Mouse (Mus musculus): ENCODE data around the gene Fam20b. TPM values are rescaled to one million over a fixed set of nuclear protein-coding genes. Genes with fewer than 3 reads are reported as not detected.

Gene Fam20b
- polyA plus RNA-seq, 1 experiment from 2014 or later: 30.5 TPM

DNA sequence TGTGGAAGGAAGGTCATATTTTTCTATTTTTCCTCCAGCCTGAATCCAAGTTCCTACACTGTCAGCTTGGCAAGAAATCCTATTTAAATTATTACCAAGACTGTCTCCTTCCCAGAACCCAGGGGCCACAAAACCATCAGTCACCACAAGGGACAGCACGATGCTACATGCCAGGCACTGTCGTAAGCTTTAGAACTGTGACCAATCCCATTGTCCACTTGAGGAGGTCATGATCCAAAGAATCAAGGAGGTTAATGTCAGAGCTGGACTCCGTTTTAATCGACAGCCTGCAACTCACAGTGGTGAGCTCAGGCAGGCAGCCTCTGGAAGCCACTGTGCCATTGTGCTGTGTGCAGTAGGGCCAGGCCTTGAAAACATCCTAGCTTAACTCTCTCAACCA lies 39.4 kb upstream of the Fam20b start:
- no peak for ATAC-seq (replicated peaks; ENCODE audit: low FRiP score, low read depth)

DNA sequence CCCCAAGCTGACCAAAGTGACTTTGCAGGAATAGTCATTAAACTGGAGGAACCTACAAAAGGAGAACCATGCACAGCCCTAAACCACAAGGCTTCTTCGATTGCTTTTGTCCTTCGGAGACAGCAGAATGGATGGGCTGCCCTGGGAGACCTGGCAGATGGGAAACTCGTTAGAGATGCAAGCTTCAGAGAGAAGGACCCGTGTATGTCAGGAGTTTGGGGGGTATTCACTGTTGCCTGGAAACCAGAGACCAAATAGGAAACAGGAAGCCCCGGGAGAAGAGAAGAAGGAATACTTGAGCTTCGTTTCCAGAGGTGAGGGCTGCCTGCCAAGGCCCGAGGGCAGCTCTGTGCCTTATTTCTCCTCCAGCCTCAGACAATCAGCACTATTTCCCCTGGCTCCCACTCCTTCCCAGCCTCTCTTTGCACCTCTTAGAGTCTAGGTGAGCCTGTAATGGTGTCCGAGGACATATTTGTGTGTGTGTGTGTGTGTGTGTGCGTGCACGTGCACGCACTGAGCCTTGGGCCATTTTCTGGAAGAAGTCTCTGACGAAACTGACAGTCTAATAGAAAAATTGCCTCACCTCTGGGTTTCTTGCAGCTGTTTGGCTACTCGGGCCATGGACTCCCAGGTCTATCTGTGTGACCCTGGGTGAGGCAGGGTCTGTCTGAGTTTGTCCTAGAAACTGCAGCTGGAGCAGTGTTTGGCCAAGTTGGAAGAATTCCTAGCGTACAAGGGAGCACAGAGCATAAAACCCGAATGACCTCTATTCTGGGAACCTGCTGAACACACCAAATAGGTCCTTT lies 35.9 kb upstream of the Fam20b start:
- DNase-seq (ENCODE audit: low spot score) (peak; percentile 61), ATAC-seq (replicated peaks; ENCODE audit: low FRiP score, low read depth) (no peak)
- WGBS: 41% methylated on average over 15 of the region's 15 CpGs
- no peak overlapping the region for H3K4me3 ChIP-seq (replicated peaks; ENCODE audit: low read depth, low read length)
- no peaks in the 10 kb centered on the region for H3K9me3 ChIP-seq (replicated peaks; ENCODE audit: low read length)
- H3K4me2 ChIP-seq (ENCODE audit: low read length): no peak overlapping the region
- H3K9ac ChIP-seq (ENCODE audit: low read depth, low read length): no peak overlapping the region
- no peaks in the 10 kb centered on the region for H3K27me3 ChIP-seq (ENCODE audit: insufficient read depth, low read length)
- H3K36me3 ChIP-seq (ENCODE audit: insufficient read depth, low read length): no peaks in the 10 kb centered on the region
- no peak for TF ChIP-seq CTCF (IDR thresholded peaks at IDR 0.05; ENCODE audit: low read depth)
- H3K4me1 ChIP-seq (replicated peaks; ENCODE audit: insufficient read depth, low read length): peaks cover 12% of the 10 kb centered on the region
- H3K27ac ChIP-seq: no peak overlapping the region

More for the DNA sequence above, 39.4 kb upstream of the Fam20b start:
- DNase-seq (ENCODE audit: low spot score): no peak
- Histone ChIP-seq H3K4me1 (replicated peaks; ENCODE audit: insufficient read depth, low read length) (peaks cover 6% of the 10 kb centered on the region; the same call in 1 of the 2 replicates), H3K4me2 (ENCODE audit: low read length) (no peak overlapping the region), H3K27me3 (ENCODE audit: insufficient read depth, low read length) (no peaks in the 10 kb centered on the region), H3K36me3 (ENCODE audit: insufficient read depth, low read length) (no peaks in the 10 kb centered on the region), H3K9me3 (replicated peaks; ENCODE audit: low read length) (no peaks in the 10 kb centered on the region), H3K9ac (ENCODE audit: low read depth, low read length) (no peak overlapping the region), H3K4me3 (replicated peaks; ENCODE audit: low read depth, low read length) (no peak overlapping the region), H3K27ac (no peak overlapping the region)
- TF ChIP-seq CTCF (IDR thresholded peaks at IDR 0.05; ENCODE audit: low read depth): peak; percentile 13; the same call in 1 of the 2 replicates
- 36% methylated on average over 4 of the region's 4 CpGs for WGBS

DNA sequence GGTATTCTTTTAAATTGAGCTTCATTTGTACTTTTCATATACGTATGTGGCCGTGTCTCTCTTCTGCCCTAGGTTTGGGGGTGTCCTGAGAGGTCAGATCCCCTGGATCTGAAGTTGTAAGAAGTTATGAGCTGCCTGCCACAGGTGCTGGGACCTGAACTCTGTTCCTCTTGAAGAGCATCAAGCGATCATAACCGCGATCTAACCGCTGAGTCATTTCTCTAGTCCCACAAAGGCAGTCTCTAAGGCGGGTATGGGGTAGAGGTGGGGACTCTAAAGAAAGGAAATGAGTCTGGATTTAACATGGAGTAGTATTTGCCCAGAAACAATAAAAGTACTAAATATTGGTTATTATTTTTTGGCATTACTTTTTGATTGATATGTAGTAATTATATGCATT lies 34.1 kb upstream of the Fam20b start:
- Histone ChIP-seq H3K27me3 (ENCODE audit: insufficient read depth, low read length) (no peaks in the 10 kb centered on the region), H3K4me3 (replicated peaks; ENCODE audit: low read depth, low read length) (no peak overlapping the region), H3K27ac (no peak overlapping the region), H3K9ac (ENCODE audit: low read depth, low read length) (no peak overlapping the region), H3K4me1 (replicated peaks; ENCODE audit: insufficient read depth, low read length) (peaks cover 12% of the 10 kb centered on the region), H3K36me3 (ENCODE audit: insufficient read depth, low read length) (no peaks in the 10 kb centered on the region), H3K9me3 (replicated peaks; ENCODE audit: low read length) (no peaks in the 10 kb centered on the region), H3K4me2 (ENCODE audit: low read length) (no peak overlapping the region)
- 95% methylated on average over 7 of the region's 7 CpGs for WGBS
- TF ChIP-seq CTCF (IDR thresholded peaks at IDR 0.05; ENCODE audit: low read depth): no peak
- no peak for ATAC-seq (replicated peaks; ENCODE audit: low FRiP score, low read depth)
- DNase-seq (ENCODE audit: low spot score): no peak

DNA sequence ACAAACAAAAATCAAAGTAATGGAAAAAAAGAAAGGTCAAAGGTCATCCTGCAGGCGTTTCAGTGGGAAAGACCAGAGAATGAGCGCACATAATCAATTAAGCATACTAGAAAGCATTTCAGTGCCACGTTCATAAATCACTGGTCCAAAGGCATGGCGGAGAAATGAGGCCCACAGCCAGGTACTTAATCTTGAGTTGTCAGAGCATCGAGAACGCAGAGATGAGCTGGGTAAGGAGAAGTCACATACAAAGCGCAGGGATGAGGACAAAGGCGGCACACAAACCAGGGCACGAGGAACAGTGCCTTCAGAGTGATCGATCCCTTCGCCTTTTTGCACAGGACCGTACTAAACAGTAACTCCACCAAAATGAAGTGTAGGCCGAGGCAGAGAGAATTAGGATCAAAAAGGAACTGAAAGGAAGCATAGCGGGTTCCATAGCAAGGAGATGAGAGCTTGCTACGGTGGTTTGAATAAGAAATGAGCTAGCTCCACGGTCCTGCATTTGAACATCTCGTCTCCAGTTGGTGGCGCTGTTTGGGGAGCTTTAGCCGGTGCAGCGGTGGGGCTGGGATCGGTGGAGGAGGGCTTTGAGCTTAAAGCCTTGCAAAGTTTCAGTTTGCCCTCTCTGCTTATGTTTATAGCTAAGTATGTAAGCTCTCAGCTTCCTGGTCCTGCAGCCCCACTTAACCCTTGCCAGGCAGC lies 33.3 kb upstream of the Fam20b start:
- DNase-seq (ENCODE audit: low spot score) (peak; percentile 93), ATAC-seq (replicated peaks; ENCODE audit: low FRiP score, low read depth) (0 out of 2 replicates have a peak, but pooled peaks have one; percentile 30)
- peak; percentile 92 for TF ChIP-seq CTCF (IDR thresholded peaks at IDR 0.05; ENCODE audit: low read depth)
- Histone ChIP-seq H3K4me2 (ENCODE audit: low read length) (peak overlapping the region; percentile 54), H3K4me1 (replicated peaks; ENCODE audit: insufficient read depth, low read length) (peaks cover 12% of the 10 kb centered on the region), H3K36me3 (ENCODE audit: insufficient read depth, low read length) (no peaks in the 10 kb centered on the region), H3K9me3 (replicated peaks; ENCODE audit: low read length) (no peaks in the 10 kb centered on the region), H3K27ac (no peak overlapping the region), H3K27me3 (ENCODE audit: insufficient read depth, low read length) (no peaks in the 10 kb centered on the region), H3K4me3 (replicated peaks; ENCODE audit: low read depth, low read length) (0 out of 2 replicates have a peak overlapping the region, but pooled peaks have one; percentile 15), H3K9ac (ENCODE audit: low read depth, low read length) (no peak overlapping the region)
- WGBS: 13% methylated on average over 21 of the region's 21 CpGs

DNA sequence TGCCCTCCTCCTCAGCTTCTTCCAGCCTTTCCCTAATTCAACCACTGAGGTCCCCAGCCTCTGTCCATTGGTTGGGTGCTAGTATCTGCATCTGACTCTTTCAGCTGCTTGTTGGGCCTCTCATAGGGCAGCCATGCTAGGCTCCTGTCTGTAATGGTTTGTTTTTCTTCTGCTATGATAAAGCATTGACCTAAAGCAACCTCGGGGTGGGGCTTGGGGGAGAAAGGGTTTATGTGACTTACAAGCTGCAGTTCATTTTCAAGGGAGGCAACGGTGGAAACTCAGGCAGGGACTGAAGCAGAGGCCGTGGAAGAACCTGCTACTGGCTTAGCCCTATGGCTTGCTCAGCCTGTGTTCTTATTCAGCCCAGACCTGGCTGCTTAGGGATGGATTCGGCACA lies 31.4 kb upstream of the Fam20b start:
- Histone ChIP-seq H3K27me3 (ENCODE audit: insufficient read depth, low read length) (no peaks in the 10 kb centered on the region), H3K4me2 (ENCODE audit: low read length) (no peak overlapping the region), H3K9ac (ENCODE audit: low read depth, low read length) (no peak overlapping the region), H3K4me1 (replicated peaks; ENCODE audit: insufficient read depth, low read length) (peaks cover 12% of the 10 kb centered on the region), H3K27ac (no peak overlapping the region), H3K4me3 (replicated peaks; ENCODE audit: low read depth, low read length) (no peak overlapping the region), H3K9me3 (replicated peaks; ENCODE audit: low read length) (no peaks in the 10 kb centered on the region), H3K36me3 (ENCODE audit: insufficient read depth, low read length) (no peaks in the 10 kb centered on the region)
- ATAC-seq (replicated peaks; ENCODE audit: low FRiP score, low read depth) (no peak), DNase-seq (ENCODE audit: low spot score) (no peak)
- 37% methylated on average over 4 of the region's 4 CpGs for WGBS
- TF ChIP-seq CTCF (IDR thresholded peaks at IDR 0.05; ENCODE audit: low read depth): no peak

DNA sequence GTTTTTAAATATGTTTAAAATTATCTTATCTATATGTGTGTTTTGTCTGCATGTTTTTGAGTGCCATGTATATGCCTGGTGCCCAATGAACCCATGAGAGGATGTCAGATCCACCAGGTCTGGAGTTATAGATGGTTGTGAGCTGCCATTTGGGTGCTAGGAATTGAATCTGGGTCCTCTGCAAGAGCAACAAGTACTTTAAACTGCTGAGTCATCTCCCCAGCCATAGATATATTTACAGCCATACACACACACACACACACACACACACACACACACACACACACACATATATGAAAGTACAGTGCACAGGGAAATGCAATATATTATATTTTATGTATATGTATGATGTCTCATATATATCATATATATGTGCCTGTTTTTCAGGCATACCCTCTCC lies 30.2 kb upstream of the Fam20b start:
- ATAC-seq (replicated peaks; ENCODE audit: low FRiP score, low read depth): no peak

More for the DNA sequence above, 30.2 kb upstream of the Fam20b start:
- no peak for DNase-seq (ENCODE audit: low spot score)
- Histone ChIP-seq H3K4me1 (replicated peaks; ENCODE audit: insufficient read depth, low read length) (peaks cover 6% of the 10 kb centered on the region), H3K27me3 (ENCODE audit: insufficient read depth, low read length) (no peaks in the 10 kb centered on the region), H3K9me3 (replicated peaks; ENCODE audit: low read length) (no peaks in the 10 kb centered on the region), H3K36me3 (ENCODE audit: insufficient read depth, low read length) (no peaks in the 10 kb centered on the region), H3K9ac (ENCODE audit: low read depth, low read length) (no peak overlapping the region), H3K4me2 (ENCODE audit: low read length) (no peak overlapping the region), H3K4me3 (replicated peaks; ENCODE audit: low read depth, low read length) (no peak overlapping the region), H3K27ac (no peak overlapping the region)
- no peak for TF ChIP-seq CTCF (IDR thresholded peaks at IDR 0.05; ENCODE audit: low read depth)
